Mouse (Mus musculus): ENCODE results near the gene Mpp3. TPM values are rescaled to one million over a fixed set of nuclear protein-coding genes. Genes with fewer than 3 reads are reported as not detected.

Gene Mpp3
- total and polyA plus RNA-seq, 2 experiments from 2014 or later, result 2.2 to 8.0 TPM

GRCm38 (mm10) chr11:102043381-102043780 is 15.1 kb upstream of the Mpp3 start:
- Histone ChIP-seq H3K4me3 (ENCODE audit: low read depth, low read length) (peak overlapping the region; percentile 42; the same call in 1 of the 2 replicates), H3K9ac (replicated peaks; ENCODE audit: low read depth, low read length) (no peak overlapping the region), H3K9me3 (replicated peaks; ENCODE audit: control insufficient read depth, low read length) (no peaks in the 10 kb centered on the region), H3K27ac (ENCODE audit: low read depth) (no peak overlapping the region; the same call in 1 of the 2 replicates), H3K4me1 (ENCODE audit: control insufficient read depth, insufficient read depth) (peaks cover 4% of the 10 kb centered on the region; the same call in 1 of the 2 replicates), H3K36me3 (replicated peaks; ENCODE audit: control insufficient read depth, insufficient read depth, low read length) (no peaks in the 10 kb centered on the region), H3K27me3 (ENCODE audit: control insufficient read depth, insufficient read depth, low read length) (no peaks in the 10 kb centered on the region), H3K4me2 (ENCODE audit: low read depth, low read length) (peak overlapping the region; percentile 49)
- ATAC-seq (ENCODE audit: insufficient read depth, low read depth) (no peak), DNase-seq (ENCODE audit: low spot score) (no peak)
- TF ChIP-seq EP300 (IDR thresholded peaks at IDR 0.05; ENCODE audit: low read depth) (no peak), CTCF (IDR thresholded peaks at IDR 0.05; ENCODE audit: low read depth) (no peak)
- WGBS, result 85% methylated on average over 6 of the region's 6 CpGs

GRCm38 (mm10) chr11:102042971-102043370 is 14.7 kb upstream of the Mpp3 start:
- H3K4me2 ChIP-seq (ENCODE audit: low read depth, low read length), result peak overlapping the region; percentile 49
- no peak for DNase-seq (ENCODE audit: low spot score)
- no peaks in the 10 kb centered on the region for H3K27me3 ChIP-seq (ENCODE audit: control insufficient read depth, insufficient read depth, low read length)
- 85% methylated on average over 13 of the region's 14 CpGs for WGBS
- TF ChIP-seq CTCF (IDR thresholded peaks at IDR 0.05; ENCODE audit: low read depth), result no peak
- TF ChIP-seq EP300 (IDR thresholded peaks at IDR 0.05; ENCODE audit: low read depth), result no peak
- no peak overlapping the region; the same call in 1 of the 2 replicates for H3K27ac ChIP-seq (ENCODE audit: low read depth)
- H3K9ac ChIP-seq (replicated peaks; ENCODE audit: low read depth, low read length), result no peak overlapping the region
- H3K9me3 ChIP-seq (replicated peaks; ENCODE audit: control insufficient read depth, low read length), result no peaks in the 10 kb centered on the region
- no peak for ATAC-seq (ENCODE audit: insufficient read depth, low read depth)
- H3K4me3 ChIP-seq (ENCODE audit: low read depth, low read length), result peak overlapping the region; percentile 42; the same call in 1 of the 2 replicates
- no peaks in the 10 kb centered on the region for H3K36me3 ChIP-seq (replicated peaks; ENCODE audit: control insufficient read depth, insufficient read depth, low read length)
- H3K4me1 ChIP-seq (ENCODE audit: control insufficient read depth, insufficient read depth), result peaks cover 4% of the 10 kb centered on the region; the same call in 1 of the 2 replicates

GRCm38 (mm10) chr11:102041350-102041949 is 13.2 kb upstream of the Mpp3 start, which contains the start of gene Cd300lg:
Cd300lg (plus strand) TSS chr11:102041509.
- Histone ChIP-seq H3K4me2 (ENCODE audit: low read depth, low read length) (peak within 1 kb of the TSS; percentile 49), H3K27ac (ENCODE audit: low read depth) (peak within 1 kb of the TSS; percentile 65; the same call in 1 of the 2 replicates), H3K4me1 (ENCODE audit: control insufficient read depth, insufficient read depth) (peaks cover 4% of the 10 kb centered on the region; the same call in 1 of the 2 replicates), H3K4me3 (ENCODE audit: low read depth, low read length) (peak within 1 kb of the TSS; percentile 42), H3K27me3 (ENCODE audit: control insufficient read depth, insufficient read depth, low read length) (no peaks in the 10 kb centered on the region), H3K9me3 (replicated peaks; ENCODE audit: control insufficient read depth, low read length) (no peaks in the 10 kb centered on the region), H3K9ac (replicated peaks; ENCODE audit: low read depth, low read length) (0 out of 2 replicates have a peak within 1 kb of the TSS, but pooled peaks have one; percentile 3), H3K36me3 (replicated peaks; ENCODE audit: control insufficient read depth, insufficient read depth, low read length) (no peaks in the 10 kb centered on the region)
- no peak for TF ChIP-seq CTCF (IDR thresholded peaks at IDR 0.05; ENCODE audit: low read depth)
- TF ChIP-seq EP300 (IDR thresholded peaks at IDR 0.05; ENCODE audit: low read depth), result no peak
- ATAC-seq (ENCODE audit: insufficient read depth, low read depth), result no peak
- DNase-seq (ENCODE audit: low spot score), result no peak
- WGBS, result 43% methylated on average over 5 of the region's 5 CpGs

- no peak for ATAC-seq (ENCODE audit: insufficient read depth, low read depth)
These were observed 12.4 kb upstream of the Mpp3 start for GRCm38 (mm10) chr11:102040646-102041045.

GRCm38 (mm10) chr11:102040138-102040524 is 11.9 kb upstream of the Mpp3 start:
- H3K9ac ChIP-seq (replicated peaks; ENCODE audit: low read depth, low read length), result no peak overlapping the region; the same call in 1 of the 2 replicates
- peak overlapping the region; percentile 75 for H3K27ac ChIP-seq (ENCODE audit: low read depth)
- no peaks in the 10 kb centered on the region for H3K9me3 ChIP-seq (replicated peaks; ENCODE audit: control insufficient read depth, low read length)
- no peak overlapping the region for H3K4me3 ChIP-seq (ENCODE audit: low read depth, low read length)
- H3K4me1 ChIP-seq (ENCODE audit: control insufficient read depth, insufficient read depth), result peaks cover 4% of the 10 kb centered on the region; the same call in 1 of the 2 replicates
- no peaks in the 10 kb centered on the region for H3K36me3 ChIP-seq (replicated peaks; ENCODE audit: control insufficient read depth, insufficient read depth, low read length)
- peak; percentile 96 for DNase-seq (ENCODE audit: low spot score)
- TF ChIP-seq CTCF (IDR thresholded peaks at IDR 0.05; ENCODE audit: low read depth), result peak; percentile 89
- TF ChIP-seq EP300 (IDR thresholded peaks at IDR 0.05; ENCODE audit: low read depth), result 0 out of 2 replicates have a peak, but pooled peaks have one; percentile 29
- no peaks in the 10 kb centered on the region for H3K27me3 ChIP-seq (ENCODE audit: control insufficient read depth, insufficient read depth, low read length)
- peak; percentile 93 for ATAC-seq (ENCODE audit: insufficient read depth, low read depth)
- H3K4me2 ChIP-seq (ENCODE audit: low read depth, low read length), result 0 out of 2 replicates have a peak overlapping the region, but pooled peaks have one; percentile 6
- under 1% methylated on average over 9 of the region's 9 CpGs for WGBS

More at GRCm38 (mm10) chr11:102040646-102041045, 12.4 kb upstream of the Mpp3 start:
- H3K4me1 ChIP-seq (ENCODE audit: control insufficient read depth, insufficient read depth), result peaks cover 4% of the 10 kb centered on the region; the same call in 1 of the 2 replicates
- no peak overlapping the region for H3K27ac ChIP-seq (ENCODE audit: low read depth)
- H3K36me3 ChIP-seq (replicated peaks; ENCODE audit: control insufficient read depth, insufficient read depth, low read length), result no peaks in the 10 kb centered on the region
- H3K27me3 ChIP-seq (ENCODE audit: control insufficient read depth, insufficient read depth, low read length), result no peaks in the 10 kb centered on the region
- WGBS, result 73% methylated on average over 4 of the region's 4 CpGs
- TF ChIP-seq EP300 (IDR thresholded peaks at IDR 0.05; ENCODE audit: low read depth), result no peak
- TF ChIP-seq CTCF (IDR thresholded peaks at IDR 0.05; ENCODE audit: low read depth), result no peak
- no peak overlapping the region for H3K4me2 ChIP-seq (ENCODE audit: low read depth, low read length)
- DNase-seq (ENCODE audit: low spot score), result no peak
- no peak overlapping the region for H3K4me3 ChIP-seq (ENCODE audit: low read depth, low read length)
- H3K9me3 ChIP-seq (replicated peaks; ENCODE audit: control insufficient read depth, low read length), result no peaks in the 10 kb centered on the region
- H3K9ac ChIP-seq (replicated peaks; ENCODE audit: low read depth, low read length), result no peak overlapping the region
